Mouse (Mus musculus) mature B cell (primary cell): ENCODE data around the gene Rnf135.
"Not testable (repeated sequence)": the region's sequence is repeated elsewhere in the genome, so short reads cannot be mapped to it uniquely, and the experiment has no call there.

ENCODE experiments used
- in situ Hi-C: fragments of 300-500 bp; cut with MboI; formaldehyde crosslinking; loops from 2 replicates; pipeline ENCODE4 v1.14.3; 2019

Gene Rnf135

GRCm38 (mm10) chr11:80202296-80202695, 18.6 kb downstream of the Rnf135 start:
- in situ Hi-C loops, result no loop called here

DNA sequence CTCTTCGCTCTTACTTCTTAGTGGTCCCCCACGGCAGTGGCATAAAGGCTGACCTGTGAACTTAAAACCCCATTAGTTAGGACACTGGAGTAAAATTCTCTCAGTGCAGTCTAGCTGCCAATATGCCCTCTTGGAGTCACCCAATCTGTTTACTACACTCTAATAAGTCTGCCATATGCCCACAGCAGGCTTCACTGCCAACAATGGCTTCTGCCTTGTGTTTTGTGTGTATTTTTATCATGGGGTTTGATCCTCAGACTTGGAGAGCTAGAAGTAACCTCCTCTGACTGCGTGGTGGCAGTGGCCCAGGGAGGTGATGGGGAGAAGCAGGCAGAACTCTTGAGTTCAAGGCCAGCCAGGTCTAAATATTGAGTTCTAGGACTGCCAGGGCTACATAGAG, 20.4 kb downstream of the Rnf135 start:
- in situ Hi-C loops, result no loop called here

DNA sequence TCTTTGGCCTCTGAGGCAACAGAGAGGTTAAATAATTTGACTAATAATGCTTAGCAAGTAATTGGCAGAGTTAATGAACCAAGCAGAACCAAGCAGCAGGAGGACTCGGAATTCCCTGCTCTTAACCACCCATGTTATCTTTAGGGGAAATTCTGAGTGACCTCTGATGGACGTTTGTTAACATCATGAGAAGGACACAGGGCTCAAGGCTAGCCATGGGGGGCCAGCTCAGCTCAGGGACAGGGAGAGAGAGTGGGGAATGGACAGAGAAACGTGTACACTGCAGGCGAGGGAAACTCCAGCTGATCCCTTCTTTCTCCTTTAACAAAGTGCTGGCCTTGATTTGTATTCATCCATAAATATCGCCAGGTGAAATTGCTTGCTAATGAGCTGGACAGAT, 21.3 kb downstream of the Rnf135 start:
- in situ Hi-C loops, result no loop called here

- in situ Hi-C loops, result no loop called here
These were observed 24.8 kb downstream of the Rnf135 start for GRCm38 (mm10) chr11:80208465-80208859.

- in situ Hi-C loops, result no loop called here
These were observed 25.5 kb downstream of the Rnf135 start, which contains the start of gene Rhot1 for GRCm38 (mm10) chr11:80208860-80209800. Gene Rhot1 (plus strand): TSS chr11:80209019.

DNA sequence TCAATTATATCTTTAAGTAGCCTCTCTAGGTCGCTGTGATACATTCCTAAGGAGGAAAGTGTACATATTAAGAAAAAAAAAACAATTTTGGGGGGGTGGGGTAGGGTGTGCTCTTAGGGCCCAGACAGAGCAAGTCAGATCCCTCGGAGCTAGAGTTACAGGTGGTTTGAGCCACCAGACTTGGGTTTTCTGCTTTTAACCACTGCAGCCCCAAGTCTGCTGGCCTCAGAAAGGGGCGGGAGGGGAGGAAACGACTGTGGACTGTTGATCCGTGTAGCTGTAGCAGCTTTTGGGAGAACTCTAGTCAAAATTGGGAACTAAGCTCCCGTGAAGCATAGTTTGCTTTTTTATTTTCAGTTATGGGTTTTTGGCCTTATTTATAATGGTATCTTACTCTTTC, 26.7 kb downstream of the Rnf135 start:
- in situ Hi-C loops, result no loop called here

GRCm38 (mm10) chr11:80212282-80212681, 28.6 kb downstream of the Rnf135 start:
- in situ Hi-C loops, result no loop called here

DNA sequence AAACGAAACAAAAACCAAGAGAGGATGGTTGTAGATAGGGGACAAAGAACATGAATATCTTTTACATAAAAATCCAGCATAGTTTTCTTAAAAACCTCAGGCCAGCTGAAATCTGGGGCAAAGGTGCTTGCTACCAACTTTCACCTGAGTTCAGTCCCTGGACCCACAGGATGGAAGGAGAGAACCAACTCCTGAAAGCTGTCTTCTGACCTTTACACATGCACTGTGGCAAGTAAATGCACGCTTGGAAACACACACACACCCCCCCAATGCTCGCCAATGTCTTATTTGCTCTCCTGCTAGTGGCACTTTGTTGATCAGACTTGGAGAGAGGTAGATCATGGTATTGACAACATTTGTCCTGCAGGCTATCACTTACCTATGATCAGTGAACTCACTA, 31.6 kb downstream of the Rnf135 start:
- in situ Hi-C loops, result no loop called here

DNA sequence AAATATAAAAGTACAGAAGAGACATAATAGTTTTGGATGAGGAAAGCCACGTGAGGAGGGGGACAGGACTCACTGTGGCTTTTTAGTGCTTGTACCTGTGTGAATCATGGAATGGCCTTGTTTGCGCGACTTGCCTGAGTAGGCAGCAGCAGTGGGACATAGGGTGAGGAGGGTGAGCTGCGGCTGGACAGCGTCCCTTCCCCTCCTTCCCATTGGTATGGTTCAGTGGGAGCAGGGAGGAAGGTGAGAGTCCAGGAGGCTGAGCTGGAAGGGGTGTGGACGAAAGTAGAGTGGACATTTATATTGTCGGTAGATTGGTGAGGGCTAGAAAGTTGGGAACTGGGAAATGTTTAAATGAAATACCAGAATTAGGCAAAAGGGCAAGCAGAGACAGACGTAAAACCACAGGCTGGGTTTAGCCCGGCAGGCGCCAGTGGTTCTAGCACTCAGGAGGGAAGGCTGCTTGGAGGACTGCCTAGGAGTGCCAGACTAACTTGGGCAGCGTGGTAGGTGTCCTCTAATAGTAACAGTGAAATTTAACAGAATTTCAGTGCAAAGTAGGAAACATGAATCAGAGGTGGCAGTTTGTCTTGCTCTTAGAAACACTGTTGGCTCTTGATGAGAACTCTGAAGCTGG, 35.1 kb downstream of the Rnf135 start:
- in situ Hi-C loops, result no loop called here

DNA sequence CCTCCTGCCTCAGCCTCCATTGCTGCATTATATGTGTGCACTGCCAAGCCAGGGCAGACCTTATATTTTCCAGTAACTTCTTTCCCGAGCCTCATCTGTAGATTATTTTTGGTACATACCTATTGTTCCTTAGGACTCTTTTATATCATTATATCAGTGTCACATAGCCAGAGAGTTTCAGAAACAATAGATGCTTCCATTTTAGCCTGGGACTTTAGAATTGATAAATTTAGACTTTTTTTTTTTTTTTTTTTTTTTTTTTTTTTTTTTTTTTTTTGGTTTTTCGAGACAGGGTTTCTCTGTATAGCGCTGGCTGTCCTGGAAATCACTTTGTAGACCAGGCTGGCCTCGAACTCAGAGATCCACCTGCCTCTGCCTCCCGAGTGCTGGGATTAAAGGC, 46.4 kb downstream of the Rnf135 start:
- in situ Hi-C loops, result not testable (repeated sequence)

DNA sequence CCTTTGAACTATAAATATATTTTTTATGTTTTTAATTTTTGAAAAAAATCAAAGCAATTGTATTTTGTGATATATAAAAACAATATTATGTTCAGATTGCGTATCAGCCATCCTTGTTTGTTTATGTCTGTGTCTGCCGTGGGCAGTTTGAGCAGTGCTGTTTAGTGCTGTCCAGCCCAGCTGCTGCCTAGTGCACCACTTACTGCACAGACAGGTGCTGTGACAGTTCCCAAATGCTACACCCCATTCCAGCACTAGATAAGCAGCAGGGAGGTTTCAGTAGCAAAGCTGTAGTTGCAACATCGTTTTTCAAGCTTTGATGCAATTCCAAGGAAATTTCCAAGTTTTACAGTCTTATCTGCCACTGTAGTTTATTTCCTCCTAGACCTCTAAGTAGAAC, 53.6 kb downstream of the Rnf135 start:
- in situ Hi-C loops, result no loop called here

GRCm38 (mm10) chr11:80238306-80238705, 54.7 kb downstream of the Rnf135 start:
- in situ Hi-C loops, result no loop called here

GRCm38 (mm10) chr11:80247026-80247425, 63.4 kb downstream of the Rnf135 start:
- in situ Hi-C loops, result no loop called here

GRCm38 (mm10) chr11:80248531-80248930, 64.9 kb downstream of the Rnf135 start:
- in situ Hi-C loops, result no loop called here
